Mouse (Mus musculus): ENCODE measurements around the gene Shpk.

Shpk gene

GRCm38 (mm10) chr11:73199879-73200278, 619 bp downstream of the Shpk start:
- DNase-seq (ENCODE audit: low read depth, low spot score), result peak; percentile 21

GRCm38 (mm10) chr11:73201021-73201420, 1.8 kb downstream of the Shpk start:
- DNase-seq (ENCODE audit: low read depth, low spot score), result no peak

- DNase-seq (ENCODE audit: low read depth, low spot score), result peak; percentile 53
Observed at GRCm38 (mm10) chr11:73201597-73201996, 2.3 kb downstream of the Shpk start.

- DNase-seq (ENCODE audit: low read depth, low spot score), result no peak
Observed at GRCm38 (mm10) chr11:73203895-73204294, 4.6 kb downstream of the Shpk start.

- no peak for DNase-seq (ENCODE audit: low read depth, low spot score)
Observed at GRCm38 (mm10) chr11:73205194-73205593, 5.9 kb downstream of the Shpk start.

GRCm38 (mm10) chr11:73207621-73208020, 8.4 kb downstream of the Shpk start:
- no peak for DNase-seq (ENCODE audit: low read depth, low spot score)

- DNase-seq (ENCODE audit: low read depth, low spot score), result no peak
Observed at GRCm38 (mm10) chr11:73213956-73214355, 14.7 kb downstream of the Shpk start.

- DNase-seq (ENCODE audit: low read depth, low spot score), result no peak
Observed at GRCm38 (mm10) chr11:73219671-73220070, 20.4 kb downstream of the Shpk start.

- peak; percentile 9 for DNase-seq (ENCODE audit: low read depth, low spot score)
Observed at GRCm38 (mm10) chr11:73220651-73221050, 21.4 kb downstream of the Shpk start.

GRCm38 (mm10) chr11:73222846-73223245, 23.6 kb downstream of the Shpk start:
- no peak for DNase-seq (ENCODE audit: low read depth, low spot score)

- peak; percentile 37 for DNase-seq (ENCODE audit: low read depth, low spot score)
Observed at GRCm38 (mm10) chr11:73223966-73224365, 24.7 kb downstream of the Shpk start.

GRCm38 (mm10) chr11:73225856-73226255, 26.6 kb downstream of the Shpk start:
- no peak for DNase-seq (ENCODE audit: low read depth, low spot score)

GRCm38 (mm10) chr11:73228881-73229280, 29.6 kb downstream of the Shpk start:
- no peak for DNase-seq (ENCODE audit: low read depth, low spot score)

GRCm38 (mm10) chr11:73230081-73230480, 30.8 kb downstream of the Shpk start:
- no peak for DNase-seq (ENCODE audit: low read depth, low spot score)

- peak; percentile 21 for DNase-seq (ENCODE audit: low read depth, low spot score)
Observed at GRCm38 (mm10) chr11:73232513-73232912, 33.3 kb downstream of the Shpk start.

- DNase-seq (ENCODE audit: low read depth, low spot score), result no peak
Observed at GRCm38 (mm10) chr11:73233992-73234391, 34.7 kb downstream of the Shpk start, which contains the start of gene Trpv1. Trpv1 (plus strand) TSS chr11:73234292.

- DNase-seq (ENCODE audit: low read depth, low spot score), result peak; percentile 15
Observed at GRCm38 (mm10) chr11:73235990-73236701, 36.9 kb downstream of the Shpk start.

GRCm38 (mm10) chr11:73236731-73237130, 37.5 kb downstream of the Shpk start:
- no peak for DNase-seq (ENCODE audit: low read depth, low spot score)

- DNase-seq (ENCODE audit: low read depth, low spot score), result no peak
Observed at GRCm38 (mm10) chr11:73242199-73242598, 42.9 kb downstream of the Shpk start.

- no peak for DNase-seq (ENCODE audit: low read depth, low spot score)
Observed at GRCm38 (mm10) chr11:73242777-73243176, 43.5 kb downstream of the Shpk start.

GRCm38 (mm10) chr11:73257362-73257945, 58.2 kb downstream of the Shpk start:
- no peak for DNase-seq (ENCODE audit: low read depth, low spot score)

- DNase-seq (ENCODE audit: low read depth, low spot score), result no peak
Observed at GRCm38 (mm10) chr11:73258664-73259063, 59.4 kb downstream of the Shpk start.

- DNase-seq (ENCODE audit: low read depth, low spot score), result no peak
Observed at GRCm38 (mm10) chr11:73260457-73260856, 61.2 kb downstream of the Shpk start.
